Mouse (Mus musculus): ENCODE measurements around the gene Sbk1. TPM values are rescaled to one million over a fixed set of nuclear protein-coding genes. Genes with fewer than 3 reads are reported as not detected.
"Not testable (repeated sequence)": the region's sequence is repeated elsewhere in the genome, so short reads cannot be mapped to it uniquely, and the experiment has no call there.

The Sbk1 gene
- polyA plus RNA-seq, 1 experiment: 53.6 TPM

DNA sequence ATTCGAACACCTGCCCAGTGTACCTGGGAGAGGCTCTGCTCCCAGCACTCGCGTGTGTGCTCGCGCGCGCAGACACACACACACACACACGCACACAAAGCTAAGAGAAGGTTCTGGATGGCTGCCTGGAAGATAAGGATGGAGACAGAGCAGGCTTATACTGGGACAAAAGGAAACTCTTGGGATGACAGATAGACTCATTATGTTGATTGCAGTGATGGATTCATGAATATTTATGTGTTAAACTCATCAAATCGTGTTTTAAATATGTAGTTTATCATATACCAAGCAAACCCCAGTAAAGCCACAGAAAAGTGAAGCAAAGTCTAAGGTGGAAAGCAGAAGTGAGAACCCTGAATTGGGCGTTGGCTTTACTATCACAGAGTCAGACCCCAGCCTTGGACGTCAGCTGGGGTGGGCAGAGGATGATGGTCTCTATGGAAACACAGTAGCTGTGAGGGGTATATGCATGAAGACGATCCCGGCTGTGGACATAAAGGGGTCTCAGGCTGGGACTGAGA, 16.2 kb downstream of the Sbk1 start:
- H3K4me1 ChIP-seq (ENCODE audit: control insufficient read depth, insufficient read depth, insufficient read length, low read length): peaks cover 16% of the 10 kb centered on the region
- no peak overlapping the region for H3K4me3 ChIP-seq (ENCODE audit: insufficient read depth, low read depth, low read length)
- no peak overlapping the region for H3K27ac ChIP-seq (replicated peaks; ENCODE audit: low read depth, low read length)

DNA sequence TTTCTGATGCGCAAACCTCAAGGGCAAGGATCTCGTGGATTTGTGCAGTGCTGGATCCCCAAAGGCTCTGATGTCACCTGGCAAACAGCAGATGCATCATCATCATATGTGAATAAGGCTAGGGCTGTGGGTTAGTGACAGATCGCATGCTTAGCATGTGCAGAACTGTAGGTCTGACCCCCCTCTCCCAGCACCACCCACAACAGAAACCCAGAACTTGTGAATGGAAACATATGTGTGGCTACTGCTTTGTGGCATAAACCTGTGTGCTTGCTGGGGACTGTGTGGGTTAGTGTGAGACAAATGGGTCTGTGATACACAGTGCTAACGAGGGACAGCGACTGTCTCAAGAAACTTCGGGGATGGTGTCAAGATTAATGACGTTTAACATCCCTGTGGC, 17.0 kb downstream of the Sbk1 start:
- Histone ChIP-seq H3K27ac (replicated peaks; ENCODE audit: low read depth, low read length) (no peak overlapping the region), H3K4me1 (ENCODE audit: control insufficient read depth, insufficient read depth, insufficient read length, low read length) (peaks cover 16% of the 10 kb centered on the region), H3K4me3 (ENCODE audit: insufficient read depth, low read depth, low read length) (no peak overlapping the region)

DNA sequence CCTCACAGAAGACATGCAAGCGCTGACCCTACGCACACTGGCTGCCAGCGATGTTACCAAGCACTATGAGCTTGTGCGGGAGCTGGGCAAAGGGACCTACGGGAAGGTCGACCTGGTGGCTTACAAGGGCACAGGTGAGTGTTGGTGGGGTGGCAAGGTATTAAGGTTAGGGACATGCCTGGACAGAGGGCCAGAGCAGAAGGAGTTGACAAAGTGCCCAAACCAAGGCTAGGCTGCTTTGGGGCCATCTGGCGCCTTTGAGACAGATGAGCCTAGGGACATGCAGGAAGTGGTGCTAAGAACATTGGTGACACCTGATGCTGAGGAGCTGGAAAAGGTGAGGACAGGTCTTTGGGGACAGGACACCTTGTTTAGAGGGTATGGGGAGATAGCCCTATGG, 17.5 kb downstream of the Sbk1 start:
- Histone ChIP-seq H3K4me3 (ENCODE audit: insufficient read depth, low read depth, low read length) (no peak overlapping the region), H3K4me1 (ENCODE audit: control insufficient read depth, insufficient read depth, insufficient read length, low read length) (peaks cover 11% of the 10 kb centered on the region), H3K27ac (replicated peaks; ENCODE audit: low read depth, low read length) (no peak overlapping the region)

DNA sequence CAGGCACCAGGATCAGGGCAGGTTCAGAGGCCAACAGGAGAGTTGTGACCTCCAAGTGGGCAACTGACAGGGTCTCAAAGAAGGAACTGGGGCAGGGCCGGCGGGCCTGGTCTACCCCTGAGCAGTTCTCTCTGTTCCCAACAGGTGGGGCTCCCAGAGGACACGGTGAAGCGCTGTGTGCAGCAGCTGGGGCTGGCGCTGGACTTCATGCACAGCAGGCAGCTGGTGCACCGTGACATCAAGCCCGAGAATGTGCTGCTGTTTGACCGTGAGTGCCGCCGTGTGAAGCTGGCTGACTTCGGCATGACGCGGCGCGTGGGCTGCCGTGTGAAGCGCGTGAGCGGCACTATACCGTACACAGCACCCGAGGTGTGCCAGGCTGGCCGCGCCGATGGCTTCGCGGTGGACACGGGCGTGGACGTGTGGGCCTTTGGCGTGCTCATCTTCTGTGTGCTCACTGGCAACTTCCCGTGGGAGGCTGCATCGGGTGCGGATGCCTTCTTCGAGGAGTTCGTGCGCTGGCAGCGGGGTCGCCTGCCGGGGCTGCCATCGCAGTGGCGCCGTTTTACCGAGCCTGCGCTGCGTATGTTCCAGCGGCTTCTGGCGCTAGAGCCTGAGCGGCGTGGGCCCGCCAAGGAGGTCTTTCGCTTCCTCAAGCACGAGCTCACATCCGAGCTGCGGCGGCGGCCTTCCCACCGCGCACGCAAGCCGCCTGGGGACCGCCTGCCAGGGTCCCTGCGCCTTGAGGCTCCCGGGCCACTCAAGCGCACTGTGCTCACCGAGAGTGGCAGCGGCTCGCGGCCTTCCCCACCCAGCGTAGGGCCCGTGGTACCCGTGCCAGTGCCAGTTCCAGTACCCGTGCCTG, 19.5 kb downstream of the Sbk1 start:
- no peaks in the 10 kb centered on the region for H3K4me1 ChIP-seq (ENCODE audit: control insufficient read depth, insufficient read depth, insufficient read length, low read length)
- H3K27ac ChIP-seq (replicated peaks; ENCODE audit: low read depth, low read length): no peak overlapping the region
- no peak overlapping the region for H3K4me3 ChIP-seq (ENCODE audit: insufficient read depth, low read depth, low read length)

DNA sequence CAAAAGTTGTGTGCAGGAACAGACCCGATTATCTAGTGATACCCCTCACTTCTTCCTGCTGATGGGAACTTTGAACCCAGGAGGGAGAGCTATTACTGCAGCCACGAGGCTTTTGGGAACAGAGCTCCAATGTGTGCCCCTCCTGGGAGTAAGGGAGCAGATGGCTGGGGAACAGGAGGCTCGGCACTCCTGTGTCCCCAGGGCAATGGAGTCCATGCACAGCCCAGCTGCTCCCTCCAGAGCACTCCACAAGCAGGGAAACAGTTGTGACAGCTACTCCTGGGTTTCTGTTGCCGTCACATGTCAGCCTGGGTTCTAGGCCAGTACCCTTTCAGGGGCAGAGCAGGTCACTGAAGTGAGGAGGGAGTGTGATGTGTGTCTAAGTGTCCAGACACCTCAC, 20.7 kb downstream of the Sbk1 start:
- H3K27ac ChIP-seq (replicated peaks; ENCODE audit: low read depth, low read length): no peak overlapping the region
- no peaks in the 10 kb centered on the region for H3K4me1 ChIP-seq (ENCODE audit: control insufficient read depth, insufficient read depth, insufficient read length, low read length)
- H3K4me3 ChIP-seq (ENCODE audit: insufficient read depth, low read depth, low read length): no peak overlapping the region

DNA sequence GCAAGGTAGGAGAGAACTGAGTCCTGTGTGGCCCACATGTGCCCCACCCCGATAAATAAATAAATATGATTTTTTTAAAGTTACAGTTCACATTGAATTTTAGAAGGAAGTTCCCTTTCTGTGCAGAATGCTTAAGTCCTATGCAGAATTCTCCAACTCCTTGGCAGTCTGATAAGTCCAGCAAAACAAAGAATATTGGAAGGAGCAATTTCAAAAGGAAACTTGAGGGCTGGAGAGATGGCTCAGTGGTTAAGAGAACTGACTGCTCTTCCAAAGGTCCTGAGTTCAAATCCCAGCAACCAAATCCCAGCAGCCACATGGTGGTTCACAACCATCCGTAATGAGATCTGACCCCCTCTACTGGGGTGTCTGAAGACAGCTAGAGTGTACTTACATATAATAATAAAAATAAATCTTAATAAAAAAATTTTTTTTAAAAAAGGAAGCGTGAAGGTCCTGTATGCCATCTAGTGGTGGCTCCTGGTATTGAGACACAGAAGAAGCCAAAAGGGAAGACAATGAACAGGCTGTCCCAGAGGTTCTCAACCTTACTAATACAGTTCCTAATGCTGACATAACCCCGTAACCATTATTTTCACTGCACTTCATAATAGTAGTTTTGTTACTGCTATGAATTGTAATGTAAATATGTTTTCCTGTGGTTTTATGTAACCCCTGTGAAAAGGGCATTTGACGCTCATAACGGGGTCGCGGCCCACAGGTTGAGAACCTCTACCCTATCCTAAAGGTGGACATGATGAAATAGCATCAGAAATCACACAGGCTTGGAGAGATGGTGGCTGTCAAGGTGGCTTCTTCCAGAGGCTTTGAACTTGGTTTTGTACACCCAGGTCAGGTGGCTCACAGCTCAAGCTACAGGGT, 25.4 kb downstream of the Sbk1 start:
- no peak overlapping the region for H3K27ac ChIP-seq (replicated peaks; ENCODE audit: low read depth, low read length)
- no peak overlapping the region for H3K4me3 ChIP-seq (ENCODE audit: insufficient read depth, low read depth, low read length)
- H3K4me1 ChIP-seq (ENCODE audit: control insufficient read depth, insufficient read depth, insufficient read length, low read length): no peaks in the 10 kb centered on the region

DNA sequence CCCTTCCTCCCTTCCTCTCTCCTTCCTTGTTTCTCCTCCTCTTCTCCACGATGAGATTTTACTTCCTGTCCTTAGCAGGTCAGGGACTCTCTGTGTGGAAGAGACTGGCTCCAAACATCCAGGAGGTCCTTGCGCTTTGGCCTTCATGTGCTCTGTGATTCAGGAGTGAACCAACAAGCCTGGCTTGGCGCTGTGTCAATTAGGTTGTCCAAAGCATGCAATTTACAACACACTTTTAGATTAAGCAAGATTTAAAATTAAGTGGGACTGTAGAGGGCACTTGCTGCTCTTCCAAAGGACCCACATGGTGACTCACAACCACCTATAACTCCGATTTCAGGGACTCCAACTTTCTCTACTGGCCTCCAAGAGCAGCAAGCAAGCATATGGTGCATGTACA, 26.4 kb downstream of the Sbk1 start:
- Histone ChIP-seq H3K27ac (replicated peaks; ENCODE audit: low read depth, low read length) (no peak overlapping the region), H3K4me1 (ENCODE audit: control insufficient read depth, insufficient read depth, insufficient read length, low read length) (no peaks in the 10 kb centered on the region), H3K4me3 (ENCODE audit: insufficient read depth, low read depth, low read length) (no peak overlapping the region)

DNA sequence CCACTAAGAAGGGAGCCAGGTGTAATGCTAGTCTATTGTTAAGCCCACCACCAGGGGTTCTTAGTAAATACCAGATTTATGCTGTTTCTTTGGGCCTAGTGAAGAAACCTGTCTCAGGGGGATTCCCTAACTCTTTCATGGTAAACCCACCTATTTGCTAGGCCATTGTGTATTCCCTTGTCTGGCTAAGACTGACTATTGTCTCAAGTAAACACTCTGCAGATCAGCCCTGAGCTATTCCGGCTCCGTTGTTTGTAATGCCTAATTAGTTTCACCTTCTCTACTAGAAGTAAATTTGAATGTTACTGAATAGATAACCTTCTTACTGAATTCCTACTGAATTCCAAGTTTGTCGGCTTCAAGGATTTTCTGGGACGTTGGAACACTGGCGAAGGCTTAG, 29.4 kb downstream of the Sbk1 start:
- H3K4me1 ChIP-seq (ENCODE audit: control insufficient read depth, insufficient read depth, insufficient read length, low read length); H3K4me3 ChIP-seq (ENCODE audit: insufficient read depth, low read depth, low read length); H3K27ac ChIP-seq (replicated peaks; ENCODE audit: low read depth, low read length): not testable (repeated sequence)

DNA sequence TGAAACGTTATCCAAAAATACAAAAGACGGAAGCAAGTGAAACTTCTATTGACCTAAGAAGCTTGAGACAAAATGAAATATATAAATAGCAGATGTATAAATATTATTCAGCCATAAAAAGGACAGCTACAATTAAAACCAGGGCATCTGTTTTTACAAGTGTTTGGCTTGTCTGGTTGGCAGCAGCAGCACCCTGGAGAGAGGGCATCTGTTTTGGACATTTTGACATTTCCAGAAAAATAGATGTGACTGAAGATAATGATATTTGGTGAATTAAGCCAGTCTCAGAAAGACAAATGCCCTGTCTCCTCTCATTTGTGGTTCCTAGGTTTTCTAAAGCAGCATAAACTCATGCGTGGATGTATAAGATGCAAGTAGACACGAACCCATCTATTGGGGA, 39.4 kb downstream of the Sbk1 start:
- no peak overlapping the region for H3K4me3 ChIP-seq (ENCODE audit: insufficient read depth, low read depth, low read length)
- no peak overlapping the region for H3K27ac ChIP-seq (replicated peaks; ENCODE audit: low read depth, low read length)
- no peaks in the 10 kb centered on the region for H3K4me1 ChIP-seq (ENCODE audit: control insufficient read depth, insufficient read depth, insufficient read length, low read length)

DNA sequence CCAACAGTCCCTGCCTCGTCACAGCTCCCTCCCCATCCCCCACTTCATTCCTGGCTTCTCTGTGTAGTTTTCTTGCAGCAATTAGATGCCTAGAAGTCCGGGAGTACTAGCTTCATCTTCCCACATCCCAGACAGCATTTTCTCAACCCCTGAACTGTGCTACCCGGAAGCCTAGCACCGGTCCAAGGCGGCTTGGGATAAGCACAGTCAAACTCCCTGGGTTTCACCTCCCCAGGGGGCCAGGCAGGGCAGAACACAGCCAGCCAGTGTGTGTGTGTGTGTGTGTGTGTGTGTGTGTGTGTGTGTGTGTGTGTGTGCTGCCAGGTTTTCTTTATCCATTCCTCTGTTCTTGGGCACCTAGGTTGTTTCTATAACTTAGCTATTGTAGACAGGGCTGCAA, 40.9 kb downstream of the Sbk1 start:
- H3K4me1 ChIP-seq (ENCODE audit: control insufficient read depth, insufficient read depth, insufficient read length, low read length): no peaks in the 10 kb centered on the region
- no peak overlapping the region for H3K4me3 ChIP-seq (ENCODE audit: insufficient read depth, low read depth, low read length)
- H3K27ac ChIP-seq (replicated peaks; ENCODE audit: low read depth, low read length): no peak overlapping the region

DNA sequence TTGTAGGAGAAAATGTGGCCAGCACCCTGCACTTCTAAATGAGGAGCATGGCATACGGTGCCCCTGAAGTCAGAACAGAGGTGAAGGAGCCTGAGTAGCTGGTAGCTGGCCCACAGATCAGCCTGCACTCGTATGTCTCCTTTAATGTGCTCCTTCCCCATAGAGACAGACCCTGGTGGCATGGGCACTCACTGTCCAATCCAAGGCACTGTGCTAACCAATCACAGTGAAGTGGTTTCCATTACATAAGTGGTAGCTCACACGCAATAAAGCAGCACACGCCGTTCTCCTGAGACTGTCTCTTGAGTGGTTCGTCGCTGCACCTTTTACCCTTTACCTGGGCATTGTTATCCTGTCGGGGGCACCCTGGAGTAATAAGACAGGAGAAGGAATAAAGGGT, 41.9 kb downstream of the Sbk1 start:
- Histone ChIP-seq H3K4me1 (ENCODE audit: control insufficient read depth, insufficient read depth, insufficient read length, low read length) (no peaks in the 10 kb centered on the region), H3K27ac (replicated peaks; ENCODE audit: low read depth, low read length) (no peak overlapping the region), H3K4me3 (ENCODE audit: insufficient read depth, low read depth, low read length) (no peak overlapping the region)

DNA sequence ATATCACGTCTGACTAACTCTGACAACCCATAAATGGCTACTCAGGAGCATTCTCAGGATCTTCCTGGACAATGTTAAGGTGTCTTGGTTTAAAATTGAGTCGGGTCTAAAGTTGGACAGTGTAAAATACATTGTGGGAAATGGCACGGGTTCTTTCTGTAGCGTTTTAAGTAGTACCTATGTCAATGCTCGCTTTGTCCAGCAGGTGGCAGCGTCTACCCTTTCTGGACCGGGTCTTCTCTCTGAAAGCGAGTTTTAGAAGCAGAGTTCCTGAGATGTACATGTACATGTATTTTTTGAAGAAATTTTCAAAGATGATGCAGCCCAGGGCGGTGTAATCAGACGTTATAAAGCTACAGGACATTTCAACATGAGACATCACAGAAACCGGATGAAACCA, 51.3 kb downstream of the Sbk1 start:
- Histone ChIP-seq H3K27ac (replicated peaks; ENCODE audit: low read depth, low read length) (no peak overlapping the region), H3K4me3 (ENCODE audit: insufficient read depth, low read depth, low read length) (no peak overlapping the region), H3K4me1 (ENCODE audit: control insufficient read depth, insufficient read depth, insufficient read length, low read length) (no peaks in the 10 kb centered on the region)

DNA sequence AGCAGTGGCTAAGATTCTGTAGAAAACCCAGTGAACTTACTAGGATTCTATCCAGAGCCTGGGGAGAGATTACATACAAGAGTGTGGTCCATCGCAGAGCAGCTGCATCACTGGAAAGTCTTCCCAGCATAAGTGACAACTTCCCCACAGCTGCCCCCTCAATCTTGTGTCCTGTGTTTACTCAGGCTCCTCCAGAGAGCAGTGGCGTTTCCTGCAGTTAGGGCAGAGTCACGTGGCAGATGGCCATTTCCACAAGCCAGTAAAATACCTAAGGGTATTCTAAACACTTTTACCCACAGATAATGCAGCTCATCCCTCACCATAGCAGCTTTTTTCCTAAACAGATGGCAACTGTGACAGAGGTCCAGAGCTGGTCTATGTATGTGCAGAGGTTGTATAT, 52.4 kb downstream of the Sbk1 start:
- H3K4me1 ChIP-seq (ENCODE audit: control insufficient read depth, insufficient read depth, insufficient read length, low read length): no peaks in the 10 kb centered on the region
- no peak overlapping the region for H3K4me3 ChIP-seq (ENCODE audit: insufficient read depth, low read depth, low read length)
- no peak overlapping the region for H3K27ac ChIP-seq (replicated peaks; ENCODE audit: low read depth, low read length)

DNA sequence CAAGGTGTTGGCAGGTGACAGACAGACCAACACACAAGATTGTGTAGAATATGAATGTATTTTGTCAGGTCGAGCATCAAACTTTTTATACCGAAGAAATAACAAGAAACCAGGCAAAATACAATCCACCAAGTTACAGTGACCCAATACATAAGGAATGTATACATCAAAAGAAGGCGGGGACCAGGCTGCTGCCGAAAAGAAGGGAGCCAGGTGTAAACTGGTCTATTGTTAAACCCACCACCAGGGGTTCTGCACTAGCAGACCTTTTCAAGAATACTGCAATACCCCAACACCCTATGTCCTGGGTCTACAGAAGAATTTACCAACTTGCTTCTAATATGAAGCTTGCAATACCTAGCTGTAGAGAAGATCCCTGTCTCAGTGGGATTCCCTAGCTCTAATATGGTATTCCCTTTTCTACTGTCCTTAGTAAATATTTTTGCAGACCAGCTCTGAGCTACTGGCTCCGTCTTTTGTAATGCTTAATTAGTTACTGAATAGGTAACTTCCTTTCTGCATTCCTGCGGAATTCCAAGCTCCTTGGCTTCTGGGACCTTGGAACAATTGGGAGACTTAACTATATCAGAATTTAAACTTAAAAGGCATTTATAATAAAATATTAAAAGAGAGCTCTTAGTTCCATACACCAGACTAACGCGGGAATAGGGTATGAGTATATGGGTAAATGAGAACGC, 53.3 kb downstream of the Sbk1 start:
- not testable (repeated sequence) for H3K27ac ChIP-seq (replicated peaks; ENCODE audit: low read depth, low read length); H3K4me3 ChIP-seq (ENCODE audit: insufficient read depth, low read depth, low read length); H3K4me1 ChIP-seq (ENCODE audit: control insufficient read depth, insufficient read depth, insufficient read length, low read length)

DNA sequence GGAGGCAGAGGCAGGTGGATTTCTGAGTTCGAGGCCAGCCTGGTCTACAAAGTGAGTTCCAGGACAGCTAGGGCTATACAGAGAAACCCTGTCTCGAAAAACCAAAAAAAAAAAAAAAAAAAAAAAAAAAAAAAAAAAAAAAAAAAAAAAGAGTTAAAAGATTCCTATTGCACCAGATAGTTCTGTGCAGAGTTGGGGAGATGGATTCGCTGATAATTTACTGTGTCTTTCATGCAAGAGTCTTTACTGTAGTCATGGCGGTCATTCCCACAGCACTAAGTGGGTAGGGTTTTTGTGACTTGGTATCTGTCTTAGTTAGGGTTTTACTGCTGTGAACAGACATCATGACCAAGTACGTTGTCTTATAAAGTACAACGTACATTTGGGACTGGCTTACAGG, 56.4 kb downstream of the Sbk1 start:
- H3K4me1 ChIP-seq (ENCODE audit: control insufficient read depth, insufficient read depth, insufficient read length, low read length); H3K27ac ChIP-seq (replicated peaks; ENCODE audit: low read depth, low read length): not testable (repeated sequence)

More for the DNA sequence above, 56.4 kb downstream of the Sbk1 start:
- not testable (repeated sequence) for H3K4me3 ChIP-seq (ENCODE audit: insufficient read depth, low read depth, low read length)
